Mouse (Mus musculus) C2C12 (cell line): Measurements from ENCODE around the gene Amdhd1. TPM values are rescaled to one million over a fixed set of nuclear protein-coding genes. Genes with fewer than 3 reads are reported as not detected.

Experiments
- H3K27me3 ChIP-seq: one replicate; pipeline ENCODE4 v1.6.1; 2011; ENCODE audit not compliant: control insufficient read depth, insufficient read depth, insufficient read length
- H3K36me3 ChIP-seq: one replicate; pipeline ENCODE4 v1.6.1; 2011; ENCODE audit not compliant: control insufficient read depth, insufficient read depth
- H3K4me3 ChIP-seq: one replicate; pipeline ENCODE4 v1.5.1; 2011; ENCODE audit warnings: mild to moderate bottlenecking, control low read depth; ENCODE audit not compliant: poor library complexity, insufficient read depth, severe bottlenecking
- H3K79me2 ChIP-seq: one replicate; pipeline ENCODE4 v1.6.1; 2011; ENCODE audit not compliant: control insufficient read depth, insufficient read depth
- H3K79me3 ChIP-seq: one replicate; pipeline ENCODE4 v1.6.1; 2011; ENCODE audit warnings: low read depth, control low read depth
- H3ac ChIP-seq: one replicate; pipeline ENCODE3; 2011; ENCODE audit warnings: low read depth; ENCODE audit not compliant: control insufficient read depth, insufficient read length
- CEBPB ChIP-seq: IDR thresholded peaks from one replicate; pipeline ENCODE4 v1.6.1; 2011; ENCODE audit warnings: low read depth, mild to moderate bottlenecking, control low read depth, moderate library complexity
- CTCF ChIP-seq: IDR thresholded peaks from one replicate; pipeline ENCODE4 v1.5.1; 2011; ENCODE audit not compliant: control insufficient read depth, insufficient read depth, insufficient read length
- FOSL1 ChIP-seq: IDR thresholded peaks from one replicate; pipeline ENCODE4 v1.8.0; 2011; ENCODE audit warnings: mild to moderate bottlenecking, low read length; ENCODE audit not compliant: poor library complexity, insufficient read depth, severe bottlenecking
- MAX ChIP-seq: IDR thresholded peaks from one replicate; pipeline ENCODE4 v1.6.1; 2011; ENCODE audit warnings: mild to moderate bottlenecking, control low read depth
- MYOD1 ChIP-seq: IDR thresholded peaks from one replicate; pipeline ENCODE4 v1.6.1; 2011; ENCODE audit warnings: low read depth; ENCODE audit not compliant: control insufficient read depth, insufficient read length
- MYOG ChIP-seq: IDR thresholded peaks from one replicate; pipeline ENCODE4 v1.6.1; 2011; ENCODE audit not compliant: control insufficient read depth, insufficient read length; ENCODE audit errors: extremely low read depth
- USF1 ChIP-seq: IDR thresholded peaks from one replicate; pipeline ENCODE4 v1.6.1; 2011; ENCODE audit warnings: low read depth, mild to moderate bottlenecking, control low read depth, moderate library complexity
- polyA plus RNA-seq: library from polyadenylated mRNA; unstranded; fragments of >200 nt; fragmentation: generic; extraction: Trizol; gene quantifications from one replicate; pipeline ENCODE4 v1.2.1, GENCODE M21; 2012; ENCODE audit warnings: missing spikeins

Gene Amdhd1
- polyA plus RNA-seq, 1 experiment, result 0.04 TPM

DNA sequence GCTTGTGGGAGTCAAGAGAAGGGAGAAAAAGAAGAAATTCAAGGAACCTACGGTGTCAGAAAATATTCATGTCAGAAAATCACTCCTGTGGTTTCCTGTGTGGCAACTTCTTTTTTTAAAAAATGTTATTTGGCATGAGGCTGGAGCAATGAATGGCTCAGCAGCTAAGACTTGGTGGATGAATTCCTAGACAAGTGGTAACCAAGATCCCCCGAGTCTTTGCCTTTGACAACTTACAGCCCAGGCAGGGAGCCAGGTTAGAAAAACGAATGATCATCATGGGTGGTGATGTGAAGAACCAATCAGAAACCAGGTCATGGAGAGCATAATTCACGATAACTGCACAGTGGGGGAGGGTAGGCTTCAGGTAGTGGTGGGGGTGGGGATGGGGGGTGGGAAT is 18.8 kb downstream of the Amdhd1 start:
- no peak overlapping the region for H3K4me3 ChIP-seq
- H3K27me3 ChIP-seq, result no peaks in the 10 kb centered on the region
- no peaks in the 10 kb centered on the region for H3K79me2 ChIP-seq
- H3K79me3 ChIP-seq, result no peaks in the 10 kb centered on the region
- no peak for TF ChIP-seq USF1
- TF ChIP-seq MYOG, result no peak
- no peak for TF ChIP-seq CTCF
- no peak for TF ChIP-seq MAX
- no peak for TF ChIP-seq CEBPB
- no peak for TF ChIP-seq MYOD1
- no peak for TF ChIP-seq FOSL1
- H3ac ChIP-seq, result no peak overlapping the region
- no peaks in the 10 kb centered on the region for H3K36me3 ChIP-seq

DNA sequence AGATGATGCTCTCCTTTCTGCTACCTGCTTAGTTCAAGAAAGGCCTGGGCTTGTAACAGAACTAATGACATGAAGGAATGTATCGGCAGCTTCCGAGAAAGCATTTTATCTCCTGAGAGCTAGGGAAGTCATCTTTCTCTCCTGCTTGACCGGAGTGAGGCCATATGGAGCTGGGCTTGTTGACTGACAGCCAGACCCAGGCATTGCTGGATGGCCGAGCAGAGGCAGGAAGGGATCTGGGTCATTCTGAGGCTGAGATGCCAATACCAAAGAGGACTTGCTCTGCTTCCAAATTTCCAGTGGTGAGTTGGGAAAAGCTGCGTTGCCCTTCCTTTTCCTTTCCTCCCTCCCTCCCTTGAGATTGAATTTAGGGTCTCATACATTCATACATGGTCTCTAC is 20.1 kb downstream of the Amdhd1 start:
- H3ac ChIP-seq, result no peak overlapping the region
- no peak for TF ChIP-seq CTCF
- no peak for TF ChIP-seq MAX
- TF ChIP-seq MYOG, result no peak
- TF ChIP-seq FOSL1, result no peak
- TF ChIP-seq MYOD1, result no peak
- TF ChIP-seq USF1, result no peak
- no peak for TF ChIP-seq CEBPB
- no peaks in the 10 kb centered on the region for H3K79me2 ChIP-seq
- H3K4me3 ChIP-seq, result no peak overlapping the region
- no peaks in the 10 kb centered on the region for H3K79me3 ChIP-seq
- no peaks in the 10 kb centered on the region for H3K36me3 ChIP-seq
- H3K27me3 ChIP-seq, result no peaks in the 10 kb centered on the region

DNA sequence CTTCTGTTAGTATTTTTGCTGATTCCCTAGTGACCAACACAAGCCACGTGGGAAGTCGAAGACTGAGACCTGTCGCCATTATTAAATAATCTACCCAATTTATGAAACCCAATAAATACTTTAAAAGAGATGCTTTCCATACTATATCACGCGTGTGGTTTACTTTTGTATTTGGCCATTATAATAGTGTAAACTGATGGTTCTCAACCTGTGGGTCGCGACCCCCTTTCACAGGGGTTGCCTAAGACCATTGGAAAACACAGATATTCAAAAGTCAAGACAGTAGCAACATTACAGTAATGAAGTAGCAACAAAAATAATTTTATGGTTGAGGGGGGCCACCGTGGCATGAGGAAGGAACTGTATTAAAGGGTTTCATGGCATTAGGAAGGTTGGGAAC is 20.7 kb downstream of the Amdhd1 start:
- Histone ChIP-seq H3ac (no peak overlapping the region), H3K27me3 (no peaks in the 10 kb centered on the region), H3K79me2 (no peaks in the 10 kb centered on the region), H3K4me3 (no peak overlapping the region), H3K36me3 (no peaks in the 10 kb centered on the region), H3K79me3 (no peaks in the 10 kb centered on the region)
- no peak for TF ChIP-seq MYOD1
- no peak for TF ChIP-seq FOSL1
- no peak for TF ChIP-seq USF1
- TF ChIP-seq CTCF, result no peak
- no peak for TF ChIP-seq MAX
- no peak for TF ChIP-seq CEBPB
- no peak for TF ChIP-seq MYOG

DNA sequence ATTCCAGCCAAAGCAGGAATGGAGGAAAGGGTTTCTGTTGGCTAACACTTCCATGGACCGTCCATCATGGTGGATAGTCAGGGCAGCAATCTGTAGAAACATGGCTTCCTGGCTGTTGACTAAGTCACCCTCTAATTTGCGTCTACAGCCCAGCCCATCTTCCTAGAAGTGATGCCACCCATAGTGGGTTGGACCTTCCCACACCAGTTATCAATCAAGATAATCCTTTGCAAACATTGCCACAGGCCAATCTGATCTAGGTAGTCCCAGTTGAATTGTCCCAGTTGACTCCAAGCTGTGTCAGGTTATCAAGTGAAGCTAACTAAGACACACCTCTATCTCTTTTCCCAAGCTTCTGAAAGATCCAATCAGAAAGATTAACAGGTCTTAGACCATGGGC is 21.2 kb downstream of the Amdhd1 start:
- Histone ChIP-seq H3ac (no peak overlapping the region), H3K79me3 (no peaks in the 10 kb centered on the region), H3K4me3 (no peak overlapping the region), H3K27me3 (no peaks in the 10 kb centered on the region), H3K36me3 (no peaks in the 10 kb centered on the region), H3K79me2 (no peaks in the 10 kb centered on the region)
- TF ChIP-seq CEBPB, result no peak
- no peak for TF ChIP-seq CTCF
- TF ChIP-seq FOSL1, result no peak
- no peak for TF ChIP-seq MAX
- TF ChIP-seq MYOG, result no peak
- TF ChIP-seq MYOD1, result no peak
- TF ChIP-seq USF1, result no peak

DNA sequence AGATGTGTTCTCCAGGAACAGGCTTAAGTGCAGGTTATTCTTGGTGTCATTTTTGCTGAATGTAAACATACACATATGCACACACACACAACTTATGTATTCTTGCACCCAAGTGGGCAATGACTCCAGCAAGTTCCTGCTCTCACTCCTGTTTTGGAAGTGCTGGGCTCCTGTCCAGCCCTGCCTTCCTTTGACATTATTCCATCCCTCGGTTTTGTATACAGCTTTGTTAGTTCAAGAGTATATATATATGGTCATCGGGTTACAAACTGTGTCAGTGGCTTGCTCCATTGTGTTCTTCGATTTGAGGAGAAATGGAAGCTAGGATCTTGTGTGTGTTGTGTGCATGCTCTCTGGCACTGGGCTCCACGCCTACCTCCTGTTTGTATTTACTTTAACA is 21.6 kb downstream of the Amdhd1 start:
- no peaks in the 10 kb centered on the region for H3K79me2 ChIP-seq
- H3K27me3 ChIP-seq, result no peaks in the 10 kb centered on the region
- no peak overlapping the region for H3ac ChIP-seq
- H3K36me3 ChIP-seq, result no peaks in the 10 kb centered on the region
- no peak for TF ChIP-seq CEBPB
- no peak for TF ChIP-seq USF1
- TF ChIP-seq FOSL1, result no peak
- TF ChIP-seq MAX, result no peak
- no peak for TF ChIP-seq CTCF
- no peak for TF ChIP-seq MYOG
- TF ChIP-seq MYOD1, result no peak
- no peak overlapping the region for H3K4me3 ChIP-seq
- H3K79me3 ChIP-seq, result no peaks in the 10 kb centered on the region

DNA sequence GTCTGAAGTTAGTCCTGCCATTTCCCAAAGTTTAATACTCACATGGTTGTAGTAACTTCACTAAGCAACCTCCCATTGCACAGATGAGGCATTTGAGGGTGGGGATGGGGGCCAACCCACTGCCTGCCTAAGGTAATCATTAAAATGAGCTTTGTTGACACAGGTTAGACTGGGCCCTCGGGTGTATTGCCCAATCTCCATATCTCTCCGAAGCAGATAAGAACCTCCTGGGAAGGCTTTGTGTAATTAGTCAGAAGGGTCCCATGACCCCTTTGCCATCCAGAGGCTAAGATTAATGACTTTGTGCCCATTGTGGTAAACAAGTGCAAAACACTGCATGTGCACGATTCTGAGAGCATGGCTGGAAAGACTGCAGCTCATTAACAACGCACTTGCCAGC is 22.1 kb downstream of the Amdhd1 start:
- Histone ChIP-seq H3K79me2 (no peaks in the 10 kb centered on the region), H3K79me3 (no peaks in the 10 kb centered on the region), H3K27me3 (no peaks in the 10 kb centered on the region), H3ac (no peak overlapping the region), H3K36me3 (no peaks in the 10 kb centered on the region), H3K4me3 (no peak overlapping the region)
- no peak for TF ChIP-seq MAX
- no peak for TF ChIP-seq CTCF
- TF ChIP-seq MYOG, result no peak
- no peak for TF ChIP-seq USF1
- TF ChIP-seq MYOD1, result no peak
